Mouse (Mus musculus) liver, adult 2 months (tissue): ENCODE measurements around the gene Sec14l1. TPM values are rescaled to one million over a fixed set of nuclear protein-coding genes. Genes with fewer than 3 reads are reported as not detected.
A peak's percentile ranks its signal among the peaks of the same experiment; 100 is the strongest.
"Not testable (repeated sequence)": the region's sequence is repeated elsewhere in the genome, so short reads cannot be mapped to it uniquely, and the experiment has no call there.

Source experiments
- DNase-seq: peaks from one replicate; pipeline ENCODE4 v3.0.0-alpha.2; 2011; ENCODE audit warnings: low read depth, low spot score; ENCODE audit errors: extremely low read depth
- H3K27ac ChIP-seq: fragments of 200-500 bp; replicated peaks from 2 replicates; pipeline ENCODE4 v1.5.1; 2012; ENCODE audit warnings: low read depth, mild to moderate bottlenecking, control low read depth, inconsistent platforms, low read length; ENCODE audit not compliant: insufficient read depth
- H3K27me3 ChIP-seq: fragments of 200-500 bp; 2 replicates; pipeline ENCODE4 v1.6.1; 2012; ENCODE audit warnings: mild to moderate bottlenecking, moderate library complexity, low read length, inconsistent platforms; ENCODE audit not compliant: control insufficient read depth, insufficient read depth
- H3K36me3 ChIP-seq: fragments of 200-500 bp; 2 replicates; pipeline ENCODE4 v1.6.1; 2012; ENCODE audit warnings: low read length, inconsistent platforms; ENCODE audit not compliant: control insufficient read depth, insufficient read depth
- H3K4me1 ChIP-seq: fragments of 200-500 bp; 2 replicates; pipeline ENCODE4 v1.6.1; 2011; ENCODE audit warnings: low read length; ENCODE audit not compliant: control insufficient read depth, insufficient read depth
- H3K4me3 ChIP-seq: fragments of 200-500 bp; 2 replicates; pipeline ENCODE4 v1.5.1; 2011; ENCODE audit warnings: low read depth, mild to moderate bottlenecking, control low read depth, low read length, moderate library complexity; ENCODE audit not compliant: insufficient read depth
- H3K79me2 ChIP-seq: fragments of 200-500 bp; 2 replicates; pipeline ENCODE4 v1.6.1; 2012; ENCODE audit warnings: inconsistent platforms, mild to moderate bottlenecking, low read length, moderate library complexity; ENCODE audit not compliant: control insufficient read depth, insufficient read depth
- H3K9ac ChIP-seq: fragments of 200-500 bp; 2 replicates; pipeline ENCODE4 v1.6.1; 2012; ENCODE audit warnings: low read depth, mild to moderate bottlenecking, control low read depth, inconsistent platforms, low read length
- CTCF ChIP-seq: fragments of 200-500 bp; IDR thresholded peaks from 2 replicates; pipeline ENCODE4 v1.5.1; 2011; ENCODE audit warnings: low read depth, low read length, control low read depth
- POLR2A ChIP-seq: fragments of 200-500 bp; IDR thresholded peaks from 2 replicates; pipeline ENCODE4 v1.6.1; 2011; ENCODE audit warnings: low read length, control low read depth; ENCODE audit not compliant: insufficient read depth; ENCODE audit errors: extremely low read depth
- WGBS: fragments of 180-500 bp; shearing (Covaris S2); methylation state at CpG from one replicate; pipeline ENCODE4 v1.1.7; 2018; 5-methylcytosine and 5-hydroxymethylcytosine counted together
- polyA plus RNA-seq: library from polyadenylated mRNA; depleted of rRNA; stranded (reverse); fragments of >200 nt; gene quantifications from 2 replicates; pipeline ENCODE4 v1.2.3, GENCODE M21; 2012
- total RNA-seq: library from RNA; depleted of rRNA; stranded (reverse); fragments of >200 nt; gene quantifications from 2 replicates; pipeline ENCODE4 v1.2.3, GENCODE M21; 2014

The Sec14l1 gene
- total and polyA plus RNA-seq, 2 experiments = 4.6 to 8.2 TPM

DNA sequence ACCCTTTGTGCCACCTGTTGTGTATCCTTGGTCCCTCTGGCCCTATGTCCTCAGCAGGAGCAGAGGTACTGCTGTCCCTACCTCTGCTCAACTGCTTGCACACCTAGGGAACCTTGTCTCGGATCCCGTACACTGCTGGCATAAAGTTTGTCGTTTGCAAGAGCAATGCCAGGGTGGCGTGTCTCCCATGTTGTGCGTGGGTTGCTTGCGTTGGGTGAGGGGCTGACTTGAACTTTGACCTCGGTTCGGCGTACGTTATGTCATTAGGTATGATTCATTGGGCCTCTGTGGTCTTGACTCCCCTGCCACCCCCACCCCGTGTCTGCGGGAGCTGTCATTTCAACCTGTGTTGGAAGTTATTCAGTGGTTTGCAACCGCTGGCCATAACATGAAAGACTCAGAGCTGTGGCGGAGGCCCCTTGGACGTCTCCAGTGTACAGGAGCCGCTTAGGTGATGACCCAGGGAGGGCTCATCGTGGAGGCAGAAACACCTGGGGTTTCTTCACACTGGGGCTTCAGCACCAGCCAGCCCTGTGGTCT is 35.2 kb upstream of the Sec14l1 start:
- Histone ChIP-seq H3K27me3 (no peaks in the 10 kb centered on the region), H3K9ac (no peak overlapping the region), H3K79me2 (peaks cover 10% of the 10 kb centered on the region; the same call in 1 of the 2 replicates), H3K4me3 (no peak overlapping the region), H3K4me1 (peaks cover 33% of the 10 kb centered on the region), H3K36me3 (peaks cover 6% of the 10 kb centered on the region; the same call in 1 of the 2 replicates), H3K27ac (no peak overlapping the region)
- TF ChIP-seq POLR2A = no peak
- no peak for TF ChIP-seq CTCF
- DNase-seq = no peak
- 81% methylated on average over 17 of the region's 17 CpGs for WGBS

- no peak overlapping the region for H3K4me3 ChIP-seq
- TF ChIP-seq POLR2A = no peak
- TF ChIP-seq CTCF = no peak
- peaks cover 6% of the 10 kb centered on the region; the same call in 1 of the 2 replicates for H3K36me3 ChIP-seq
- no peak overlapping the region for H3K27ac ChIP-seq
- WGBS = 96% methylated on average over 11 of the region's 11 CpGs
- no peak overlapping the region for H3K9ac ChIP-seq
- H3K27me3 ChIP-seq = no peaks in the 10 kb centered on the region
- H3K79me2 ChIP-seq = peaks cover 10% of the 10 kb centered on the region; the same call in 1 of the 2 replicates
- peaks cover 33% of the 10 kb centered on the region for H3K4me1 ChIP-seq
- DNase-seq = no peak
These were observed 34.8 kb upstream of the Sec14l1 start for GRCm38 (mm10) chr11:117080209-117080608.

- peak overlapping the region; percentile 28; the same call in 1 of the 2 replicates for H3K9ac ChIP-seq
- no peaks in the 10 kb centered on the region for H3K27me3 ChIP-seq
- H3K27ac ChIP-seq = peak overlapping the region; percentile 79
- peaks cover 6% of the 10 kb centered on the region; the same call in 1 of the 2 replicates for H3K36me3 ChIP-seq
- TF ChIP-seq POLR2A (no peak), CTCF (peak; percentile 61)
- H3K4me3 ChIP-seq = no peak overlapping the region
- H3K79me2 ChIP-seq = peaks cover 10% of the 10 kb centered on the region; the same call in 1 of the 2 replicates
- H3K4me1 ChIP-seq = peaks cover 30% of the 10 kb centered on the region
- peak; percentile 71 for DNase-seq
- WGBS = 16% methylated on average over 16 of the region's 16 CpGs
These were observed 33.6 kb upstream of the Sec14l1 start for GRCm38 (mm10) chr11:117081165-117082064.

DNA sequence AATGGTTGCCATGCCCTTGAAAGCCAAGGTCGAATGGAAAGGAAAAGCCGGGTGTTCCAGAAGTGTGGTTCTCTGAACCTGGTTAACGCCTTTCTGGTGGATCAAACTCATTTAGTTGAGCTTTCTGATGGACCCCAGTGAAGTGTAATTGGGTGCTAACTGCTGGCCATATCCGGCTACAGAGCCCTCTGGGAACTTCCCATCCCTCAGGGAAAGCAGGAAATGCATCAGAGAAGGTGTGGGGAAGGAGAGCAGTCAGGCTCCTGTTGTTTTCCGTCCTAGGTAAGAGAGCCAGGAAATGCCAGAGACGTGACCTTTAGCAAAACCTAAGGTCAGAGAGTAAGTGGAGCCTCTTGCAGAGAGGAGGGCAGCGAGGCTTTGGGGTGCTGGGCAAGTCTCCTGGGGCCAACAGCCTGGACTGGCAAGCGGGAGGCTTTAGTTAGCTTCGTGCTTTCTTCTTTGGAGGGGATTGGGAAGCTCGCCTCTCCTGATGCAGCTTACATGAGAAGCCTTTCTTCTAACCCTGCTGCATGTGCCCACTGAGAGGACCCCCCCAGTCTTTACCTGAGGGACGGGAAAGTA is 32.5 kb upstream of the Sec14l1 start:
- Histone ChIP-seq H3K27ac (peak overlapping the region; percentile 85), H3K9ac (no peak overlapping the region), H3K27me3 (no peaks in the 10 kb centered on the region), H3K79me2 (peaks cover 4% of the 10 kb centered on the region; the same call in 1 of the 2 replicates), H3K4me3 (no peak overlapping the region), H3K4me1 (peaks cover 32% of the 10 kb centered on the region), H3K36me3 (peaks cover 6% of the 10 kb centered on the region; the same call in 1 of the 2 replicates)
- no peak for DNase-seq
- WGBS = 67% methylated on average over 11 of the region's 11 CpGs
- TF ChIP-seq POLR2A (no peak), CTCF (no peak)

DNA sequence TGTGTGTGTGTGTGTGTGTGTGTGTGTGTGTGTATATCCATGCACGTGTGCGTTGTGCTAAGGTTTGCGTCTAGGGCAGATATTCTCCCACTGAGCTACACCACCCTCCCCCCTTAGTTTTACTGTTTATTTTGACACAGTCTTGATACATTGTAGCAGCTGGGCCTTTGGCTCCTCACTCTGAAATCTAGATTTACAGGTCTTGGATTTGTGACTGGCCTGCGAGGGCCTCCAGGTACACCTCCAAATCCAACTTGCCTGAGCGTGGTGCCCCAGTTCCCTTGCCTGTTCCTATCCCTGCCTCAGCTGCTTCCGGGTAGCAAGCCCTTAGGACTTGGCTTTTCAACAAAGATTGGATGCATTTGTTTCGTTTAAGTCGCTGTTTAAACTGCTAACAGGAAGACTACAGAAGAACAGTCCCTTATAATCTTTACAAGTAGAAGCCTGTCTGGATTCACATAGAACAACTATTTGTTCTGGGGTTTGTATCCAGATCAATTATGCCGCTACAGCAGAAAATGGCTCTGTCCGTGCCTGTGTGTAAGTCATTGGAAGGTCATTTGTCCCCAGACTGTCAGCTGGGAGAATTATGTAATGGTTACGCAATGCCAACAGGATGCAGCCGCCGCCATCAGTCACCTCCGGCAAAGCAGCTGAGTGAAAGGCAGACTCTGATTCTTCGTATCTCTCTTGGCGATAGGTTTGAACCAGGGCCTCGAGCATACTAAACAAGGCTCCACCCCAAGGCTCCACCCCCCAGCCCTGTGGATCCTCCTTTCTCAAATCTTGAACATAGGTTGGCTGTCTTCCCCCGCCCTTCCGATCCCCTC is 31.7 kb upstream of the Sec14l1 start:
- DNase-seq = peak; percentile 86
- Histone ChIP-seq H3K4me3 (no peak overlapping the region), H3K27me3 (no peaks in the 10 kb centered on the region), H3K79me2 (no peaks in the 10 kb centered on the region; the same call in 1 of the 2 replicates), H3K9ac (no peak overlapping the region), H3K36me3 (peaks cover 6% of the 10 kb centered on the region; the same call in 1 of the 2 replicates), H3K4me1 (peaks cover 25% of the 10 kb centered on the region), H3K27ac (peak overlapping the region; percentile 85)
- TF ChIP-seq POLR2A (no peak), CTCF (no peak)
- WGBS = 31% methylated on average over 19 of the region's 19 CpGs

DNA sequence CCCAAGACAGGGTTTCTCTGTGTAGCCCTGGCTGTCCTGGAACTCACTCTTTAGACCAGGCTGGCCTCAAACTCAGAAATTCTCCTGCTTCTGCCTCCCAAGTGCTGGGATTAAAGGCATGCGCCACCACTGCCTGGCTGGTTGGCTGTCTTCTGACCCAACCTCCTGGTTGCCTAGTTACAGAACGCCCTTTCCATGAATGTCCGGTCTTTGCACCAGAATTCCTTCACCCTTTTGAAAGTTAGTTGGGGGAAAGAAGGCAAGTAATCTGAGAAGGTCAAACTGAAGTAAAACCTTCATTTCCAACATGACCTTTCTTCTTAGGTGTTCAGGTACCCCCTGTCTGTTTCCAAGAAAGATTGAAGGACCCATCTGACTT is 31.1 kb upstream of the Sec14l1 start:
- not testable (repeated sequence) for H3K27me3 ChIP-seq, H3K79me2 ChIP-seq, H3K9ac ChIP-seq, H3K4me3 ChIP-seq, DNase-seq, H3K36me3 ChIP-seq
- Histone ChIP-seq H3K27ac (peak overlapping the region; percentile 30), H3K4me1 (peaks cover 25% of the 10 kb centered on the region)
- 77% methylated on average over 3 of the region's 3 CpGs for WGBS
